Mouse (Mus musculus) cerebellum, adult 11 months (tissue): ENCODE measurements around the gene Olfr1320.

Experiments
- DNase-seq: peaks from one replicate; pipeline ENCODE4 v3.0.0; 2022

Olfr1320 gene

DNA sequence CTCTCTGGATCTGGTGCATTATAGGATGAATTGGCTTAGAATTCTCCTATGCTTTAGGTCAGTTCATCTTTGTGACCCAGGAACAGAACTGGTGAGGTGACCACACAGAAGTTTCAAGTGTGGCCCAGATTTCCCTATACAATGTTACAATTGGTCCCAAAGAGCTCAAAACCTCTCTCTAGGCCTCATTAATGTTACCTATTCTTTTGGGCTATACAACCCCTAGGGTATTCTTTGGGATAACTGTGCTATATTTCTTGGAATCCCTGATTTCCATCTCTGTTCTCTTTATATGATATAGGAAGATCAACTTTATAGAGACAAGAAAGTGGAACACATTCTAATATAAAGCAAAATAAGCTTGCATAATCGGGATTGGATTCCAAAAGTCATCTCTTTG lies at the start of gene Olfr1320:
TSS of gene Olfr1320 (plus strand) at position 301 of the 400 bp plus-strand sequence.
- no peak for DNase-seq

- no peak for DNase-seq
Observed at GRCm38 (mm10) chrX:49627566-49627965, 44.6 kb upstream of the Olfr1320 start.

GRCm38 (mm10) chrX:49631195-49631594 lies 40.9 kb upstream of the Olfr1320 start:
- no peak for DNase-seq

- DNase-seq = peak; percentile 7
Observed at GRCm38 (mm10) chrX:49660781-49661180, 11.4 kb upstream of the Olfr1320 start.
